Mouse (Mus musculus) G1E (cell line): ENCODE measurements around the gene Fam170b. TPM values are rescaled to one million over a fixed set of nuclear protein-coding genes. Genes with fewer than 3 reads are reported as not detected.

ENCODE experiments used
- ATAC-seq: 2 replicates; pipeline ENCODE4 v1.8.0; 2016; ENCODE audit warnings: mild to moderate bottlenecking; ENCODE audit not compliant: insufficient number of reproducible peaks, poor library complexity, low FRiP score, severe bottlenecking; ENCODE audit errors: extremely low read depth
- DNase-seq: peaks from one replicate; pipeline ENCODE4 v3.0.0; 2012; ENCODE audit warnings: low spot score
- H3K27me3 ChIP-seq: 2 replicates; pipeline ENCODE4 v1.6.1; 2012; ENCODE audit warnings: mild to moderate bottlenecking, low read length, inconsistent platforms; ENCODE audit not compliant: insufficient read depth
- H3K36me3 ChIP-seq: replicated peaks from 2 replicates; pipeline ENCODE3; 2012; ENCODE audit warnings: mild to moderate bottlenecking, inconsistent platforms
- H3K4me1 ChIP-seq: 2 replicates; pipeline ENCODE4 v1.6.1; 2012; ENCODE audit warnings: low read depth, low read length, inconsistent platforms, mixed read lengths; ENCODE audit not compliant: insufficient read depth
- H3K4me3 ChIP-seq: 2 replicates; pipeline ENCODE4 v1.5.1; 2012; ENCODE audit warnings: low read depth, mild to moderate bottlenecking, inconsistent platforms, low read length, moderate library complexity, mixed read lengths
- H3K9me3 ChIP-seq: replicated peaks from 2 replicates; pipeline ENCODE4 v1.6.1; 2012; ENCODE audit warnings: inconsistent platforms
- CTCF ChIP-seq: IDR thresholded peaks from 2 replicates; pipeline ENCODE4 v1.5.1; 2012; ENCODE audit warnings: low read depth, low read length, inconsistent platforms, mixed read lengths
- GATA1 ChIP-seq: IDR thresholded peaks from 2 replicates; pipeline ENCODE4 v1.6.1; 2012; ENCODE audit warnings: borderline replicate concordance, low read length, inconsistent platforms, mixed read lengths
- GATA2 ChIP-seq: IDR thresholded peaks from 2 replicates; pipeline ENCODE4 v1.6.1; 2012; ENCODE audit warnings: low read depth, low read length, inconsistent platforms, borderline replicate concordance
- POLR2AphosphoS5 ChIP-seq: IDR thresholded peaks from 2 replicates; pipeline ENCODE4 v1.6.1; 2012; ENCODE audit warnings: low read depth, low read length, inconsistent platforms; ENCODE audit not compliant: insufficient replicate concordance
- TAL1 ChIP-seq: conservative IDR thresholded peaks from 2 replicates; pipeline ENCODE4 v1.6.1; 2012; ENCODE audit warnings: low read depth, low read length, inconsistent platforms, mixed read lengths
- polyA plus RNA-seq: library from polyadenylated mRNA; stranded (reverse); fragments of >175 nt; gene quantifications from 2 replicates; pipeline ENCODE4 v1.2.3, GENCODE M21; 2012
- total RNA-seq, 2 experiments: library from RNA; stranded (forward) in 1 of 2; stranded (reverse) in 1 of 2; fragments of 200-1000 nt in 1 of 2; fragments of >200 nt in 1 of 2; fragmentation: Nextera tagmentation in 1 of 2; gene quantifications; 2 replicates each; pipeline ENCODE4 v1.2.3; 2014 to 2017

The Fam170b gene
- total and polyA plus RNA-seq, 3 experiments: 0.16 TPM; not detected in 2

GRCm38 (mm10) chr14:32824267-32825150, 9.3 kb upstream of the Fam170b start:
- H3K4me1 ChIP-seq: no peaks in the 10 kb centered on the region
- H3K4me3 ChIP-seq: no peak overlapping the region
- TF ChIP-seq POLR2AphosphoS5 (no peak), GATA2 (no peak), TAL1 (no peak), GATA1 (no peak), CTCF (no peak)
- no peak for ATAC-seq
- H3K9me3 ChIP-seq: peaks cover 77% of the 10 kb centered on the region
- H3K27me3 ChIP-seq: no peaks in the 10 kb centered on the region
- no peaks in the 10 kb centered on the region for H3K36me3 ChIP-seq
- no peak for DNase-seq

GRCm38 (mm10) chr14:32825426-32826032, 8.2 kb upstream of the Fam170b start:
- TF ChIP-seq TAL1 (no peak), GATA1 (no peak)
- Histone ChIP-seq H3K27me3 (no peaks in the 10 kb centered on the region), H3K36me3 (no peaks in the 10 kb centered on the region), H3K4me3 (no peak overlapping the region), H3K4me1 (no peaks in the 10 kb centered on the region), H3K9me3 (peaks cover 73% of the 10 kb centered on the region)
- ATAC-seq (no peak), DNase-seq (no peak)

- ATAC-seq (no peak), DNase-seq (no peak)
- no peaks in the 10 kb centered on the region for H3K27me3 ChIP-seq
- H3K4me3 ChIP-seq: no peak overlapping the region
- no peaks in the 10 kb centered on the region for H3K36me3 ChIP-seq
- TF ChIP-seq POLR2AphosphoS5: no peak
- H3K4me1 ChIP-seq: no peaks in the 10 kb centered on the region
- H3K9me3 ChIP-seq: peaks cover 66% of the 10 kb centered on the region
These were observed 6.6 kb upstream of the Fam170b start for GRCm38 (mm10) chr14:32827165-32827564.

GRCm38 (mm10) chr14:32827994-32828650, 5.6 kb upstream of the Fam170b start:
- Histone ChIP-seq H3K9me3 (peaks cover 71% of the 10 kb centered on the region), H3K36me3 (no peaks in the 10 kb centered on the region), H3K27me3 (no peaks in the 10 kb centered on the region), H3K4me3 (no peak overlapping the region), H3K4me1 (no peaks in the 10 kb centered on the region)
- no peak for ATAC-seq
- no peak for DNase-seq
- no peak for TF ChIP-seq TAL1
- no peak for TF ChIP-seq POLR2AphosphoS5
- TF ChIP-seq GATA2: no peak
- no peak for TF ChIP-seq CTCF
- no peak for TF ChIP-seq GATA1

GRCm38 (mm10) chr14:32835181-32835580, 1.4 kb downstream of the Fam170b start:
- DNase-seq (no peak), ATAC-seq (no peak)
- peaks cover 54% of the 10 kb centered on the region for H3K9me3 ChIP-seq
- no peaks in the 10 kb centered on the region for H3K27me3 ChIP-seq
- TF ChIP-seq TAL1 (no peak), POLR2AphosphoS5 (no peak), GATA2 (no peak), GATA1 (no peak), CTCF (no peak)
- H3K36me3 ChIP-seq: no peaks in the 10 kb centered on the region
- H3K4me1 ChIP-seq: no peaks in the 10 kb centered on the region
- no peak overlapping the region for H3K4me3 ChIP-seq

GRCm38 (mm10) chr14:32835596-32835995, 1.8 kb downstream of the Fam170b start:
- DNase-seq: no peak
- TF ChIP-seq POLR2AphosphoS5 (no peak), TAL1 (no peak), CTCF (no peak), GATA1 (no peak), GATA2 (no peak)
- H3K9me3 ChIP-seq: peaks cover 56% of the 10 kb centered on the region
- peak overlapping the region; percentile 18; the same call in 1 of the 2 replicates for H3K4me3 ChIP-seq
- no peak for ATAC-seq
- no peaks in the 10 kb centered on the region for H3K27me3 ChIP-seq
- no peaks in the 10 kb centered on the region for H3K4me1 ChIP-seq
- no peaks in the 10 kb centered on the region for H3K36me3 ChIP-seq
